ENCODE assay signal across 11 mouse cellular contexts in the genomic region with DNA sequence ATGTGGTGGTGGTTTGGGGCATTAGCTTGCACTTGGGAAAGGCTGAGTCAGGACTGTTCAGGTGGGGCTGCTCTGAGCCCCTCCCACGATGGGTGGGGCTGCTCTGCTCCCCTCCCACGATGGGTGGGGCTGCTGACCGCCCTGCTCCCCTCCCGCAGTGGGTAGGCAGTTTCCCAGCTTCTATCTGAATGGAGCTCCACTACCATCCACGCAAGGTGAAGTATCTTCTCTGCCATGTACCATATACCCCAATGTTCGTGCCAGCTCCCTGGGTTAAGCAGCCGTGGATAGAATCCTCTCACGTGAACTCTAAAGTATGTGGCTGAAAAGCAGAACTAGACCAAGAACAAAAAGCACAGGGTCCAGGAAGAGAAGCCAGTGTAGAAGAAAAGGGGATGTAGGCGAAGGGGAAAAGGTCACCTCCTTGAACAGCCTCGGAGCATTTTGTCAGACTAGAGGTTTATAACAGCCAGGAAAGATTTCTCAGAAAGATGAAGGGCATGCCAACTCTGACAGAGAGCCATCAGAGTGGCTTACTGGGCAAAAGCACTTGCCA. TPM values are rescaled to one million over a fixed set of nuclear protein-coding genes. Genes with fewer than 3 reads are reported as not detected.
DNase-seq lines count a peak whose midpoint lies in the region; ATAC-seq and TF ChIP-seq lines count a peak whose summit lies in the region.
"Had no signal": no experiment of that assay in that cellular context is flagged by ENCODE, and none has a peak within 500 bp of the region (broad histone marks: within the 10 kb centered on the region; RNA-seq: fewer than 3 reads in every experiment).

No protein-coding gene starts in this region.

- DNase-seq in heart, adult 18-20 months: no peak
- peak; percentile 80 for DNase-seq in MEL (ENCODE audit: low read depth, low spot score)
- DNase-seq in liver: peak; percentile 90
- DNase-seq in layer of hippocampus, adult 9-10 months (ENCODE audit: low spot score): no peak
- no peak for DNase-seq in ovary, adult 18-20 months (ENCODE audit: low spot score)
- DNase-seq in thymus, adult 18-20 months: no peak
- DNase-seq: gastrocnemius, postnatal 14 days had no signal

- H3K79me2 ChIP-seq in MEL (ENCODE audit: control insufficient read depth, insufficient read depth, low read length, poor library complexity): peaks cover 2% of the 10 kb centered on the region; the same call in 1 of the 2 replicates

- no peak for TF ChIP-seq RAD21 in MEL (IDR thresholded peaks at IDR 0.05; ENCODE audit: low read depth, low read length)

- no peak overlapping the region for H3K4me3 ChIP-seq in heart, embryonic 11.5 days (ENCODE audit: low read depth, low read length)
- H3K4me3 ChIP-seq in MEL (ENCODE audit: control insufficient read depth in 1 of 2, insufficient read depth in 1 of 2, low read depth in 2 of 2, low read length in 2 of 2): peak overlapping the region; percentile 40 to 57
- H3K4me3 ChIP-seq in small intestine, adult 2 months (ENCODE audit: low read depth, low read length): no peak overlapping the region
- H3K4me3 ChIP-seq: embryonic facial prominence, embryonic 13.5 days had no signal

- no peak for TF ChIP-seq EP300 in MEL (IDR thresholded peaks at IDR 0.05; ENCODE audit: low read depth in 1 of 2, low read length in 2 of 2)

- H3K4me1 ChIP-seq in heart, embryonic 11.5 days (ENCODE audit: control insufficient read depth, insufficient read depth, low read length): peaks cover 8% of the 10 kb centered on the region
- H3K4me1 ChIP-seq in MEL (ENCODE audit: control insufficient read depth in 1 of 2, insufficient read depth in 2 of 2, low read length in 2 of 2): peaks cover 0 to 16% of the 10 kb centered on the region in 2 experiments; a peak in 2 of 4 replicates
- peaks cover 6% of the 10 kb centered on the region for H3K4me1 ChIP-seq in small intestine, adult 2 months (ENCODE audit: control insufficient read depth, insufficient read depth, insufficient read length, low read length)

- H3K4me2 ChIP-seq in heart, embryonic 11.5 days: no peak overlapping the region
- H3K4me2 ChIP-seq: embryonic facial prominence, embryonic 13.5 days had no signal

- TF ChIP-seq POLR2A in MEL (IDR thresholded peaks at IDR 0.05; ENCODE audit: control insufficient read depth in 1 of 2, insufficient read depth in 1 of 2, low read depth in 1 of 2, low read length in 2 of 2, poor library complexity in 1 of 2): peak; percentile 45 to 70; a peak in 2 of 4 replicates
- no peak for TF ChIP-seq POLR2A in small intestine, adult 2 months (IDR thresholded peaks at IDR 0.05; ENCODE audit: low read depth, low read length)

- no peak overlapping the region; the same call in 1 of the 2 replicates for H3K27ac ChIP-seq in heart, embryonic 11.5 days (ENCODE audit: low read depth, low read length)
- peak overlapping the region; percentile 81 for H3K27ac ChIP-seq in MEL (ENCODE audit: control insufficient read depth, low read depth, low read length)
- H3K27ac ChIP-seq in small intestine, adult 2 months (ENCODE audit: insufficient read depth, low read depth, low read length): peak overlapping the region; percentile 49
- H3K27ac ChIP-seq: embryonic facial prominence, embryonic 13.5 days had no signal

- WGBS in heart, embryonic 11.5 days (ENCODE audit: insufficient replicate concordance): 61% methylated on average over 10 of the region's 10 CpGs
- 54% methylated on average over 10 of the region's 10 CpGs for WGBS in small intestine, adult 2 months

- H3K9me3 ChIP-seq in heart, embryonic 11.5 days (replicated peaks; ENCODE audit: control insufficient read depth, low read length): no peaks in the 10 kb centered on the region
- no peaks in the 10 kb centered on the region for H3K9me3 ChIP-seq in MEL (replicated peaks; ENCODE audit: insufficient read depth, low read length)
- H3K9me3 ChIP-seq: embryonic facial prominence, embryonic 13.5 days had no signal

- no peaks in the 10 kb centered on the region for H3K27me3 ChIP-seq in heart, embryonic 11.5 days (ENCODE audit: control insufficient read depth, insufficient read depth, low read length)
- H3K27me3 ChIP-seq in MEL (ENCODE audit: control insufficient read depth in 1 of 2, insufficient read depth in 2 of 2, low read length in 2 of 2): no peaks in the 10 kb centered on the region
- no peaks in the 10 kb centered on the region for H3K27me3 ChIP-seq in small intestine, adult 2 months (ENCODE audit: control insufficient read depth, insufficient read depth, low read length)
- H3K27me3 ChIP-seq: embryonic facial prominence, embryonic 13.5 days had no signal

- TF ChIP-seq CTCF in MEL (IDR thresholded peaks at IDR 0.05 in 2 of 3, conservative IDR thresholded peaks at IDR 0.05 in 1 of 3; ENCODE audit: control insufficient read depth in 1 of 3, insufficient read depth in 1 of 3, low read depth in 2 of 3, low read length in 3 of 3, poor library complexity in 1 of 3, severe bottlenecking in 1 of 3): no peak
- TF ChIP-seq CTCF in small intestine, adult 2 months (IDR thresholded peaks at IDR 0.05; ENCODE audit: extremely low read depth, insufficient read length, insufficient replicate concordance, low read depth, low read length): no peak

- H3K9ac ChIP-seq in heart, embryonic 11.5 days (ENCODE audit: low read depth, low read length): no peak overlapping the region
- H3K9ac ChIP-seq in MEL (ENCODE audit: control insufficient read depth, low read depth, low read length, poor library complexity, severe bottlenecking): peak overlapping the region; percentile 51
- H3K9ac ChIP-seq: embryonic facial prominence, embryonic 13.5 days had no signal

- no peaks in the 10 kb centered on the region for H3K36me3 ChIP-seq in heart, embryonic 11.5 days (ENCODE audit: control insufficient read depth, insufficient read depth, low read length)
- H3K36me3 ChIP-seq in MEL (ENCODE audit: control insufficient read depth in 1 of 2, insufficient read depth in 2 of 2, low read length in 2 of 2): peaks cover 0 to 9% of the 10 kb centered on the region in 2 experiments; a peak in 2 of 4 replicates
- H3K36me3 ChIP-seq in small intestine, adult 2 months (ENCODE audit: control insufficient read depth, insufficient read depth, low read length): no peaks in the 10 kb centered on the region
- H3K36me3 ChIP-seq: embryonic facial prominence, embryonic 13.5 days had no signal

- ATAC-seq in heart, embryonic 11.5 days (replicated peaks; ENCODE audit: insufficient number of reproducible peaks, low FRiP score, low TSS enrichment): peak; percentile 87
- ATAC-seq: CD4-positive, CD25-positive, alpha-beta regulatory T cell, adult 4 months had no signal

TF ChIP-seq in MEL, 35 proteins besides CTCF, POLR2A, EP300 and RAD21:
- TF ChIP-seq ZNF384 (IDR thresholded peaks at IDR 0.05; ENCODE audit: low read depth, low read length) (no peak), USF2 (IDR thresholded peaks at IDR 0.05; ENCODE audit: borderline replicate concordance in 1 of 2, insufficient read depth in 1 of 2, low read depth in 1 of 2, low read length in 2 of 2) (no peak), SMC3 (IDR thresholded peaks at IDR 0.05; ENCODE audit: low read depth, low read length) (no peak), E2F4 (IDR thresholded peaks at IDR 0.05; ENCODE audit: borderline replicate concordance, low read depth, low read length) (no peak), JUND (IDR thresholded peaks at IDR 0.05; ENCODE audit: low read depth, low read length) (no peak), USF1 (IDR thresholded peaks at IDR 0.05; ENCODE audit: low read depth, low read length) (peak; percentile 52), TCF12 (IDR thresholded peaks at IDR 0.05; ENCODE audit: low read depth, low read length) (peak; percentile 33; the same call in 1 of the 2 replicates), MEF2A (IDR thresholded peaks at IDR 0.05; ENCODE audit: extremely low read depth, insufficient replicate concordance, low read depth, low read length, poor library complexity, severe bottlenecking) (no peak), MAZ (IDR thresholded peaks at IDR 0.05; ENCODE audit: low read depth, low read length) (no peak), BHLHE40 (IDR thresholded peaks at IDR 0.05; ENCODE audit: borderline replicate concordance, low read depth, low read length) (peak; percentile 93), MXI1 (IDR thresholded peaks at IDR 0.05; ENCODE audit: low read depth, low read length) (peak; percentile 49), MAFK (IDR thresholded peaks at IDR 0.05; ENCODE audit: borderline replicate concordance, low read depth, low read length) (no peak), TBP (IDR thresholded peaks at IDR 0.05; ENCODE audit: low read depth, low read length) (0 out of 2 replicates have a peak, but pooled peaks have one; percentile 47), ZC3H11A (IDR thresholded peaks at IDR 0.05; ENCODE audit: low read depth, low read length) (no peak), NELFE (IDR thresholded peaks at IDR 0.05; ENCODE audit: low read depth, low read length) (peak; percentile 58; the same call in 1 of the 2 replicates)
TF ChIP-seq in MEL: peak in this region for 6.

RNA-seq across cellular contexts. Expression of a gene that starts 54.0 kb away (rescaled TPM):
- 2.9 and 3.7 TPM in 2 replicates for polyA plus RNA-seq in heart, embryonic 11.5 days (2014; fragmentation: Nextera tagmentation; extraction: Ambion mirVana)
- 10 to 100 TPM in 1 of 2 experiments, 1 to 10 TPM in 1; 7.5 to 10.2 TPM for total RNA-seq in heart, adult 18-20 months (2021)
- 21.7 and 29.3 TPM in 2 replicates for total RNA-seq in MEL (2012; rRNA removed)
- 10 to 100 TPM; 25.5 to 34.9 TPM for polyA plus RNA-seq in MEL (2012; ENCODE audit: insufficient read depth in 1 of 2, insufficient read length in 2 of 2, low read depth in 1 of 2, low replicate concordance in 2 of 2, missing spikeins in 1 of 2)
- polyA plus RNA-seq in small intestine, adult 2 months (2012; rRNA removed): 5.2 and 10.4 TPM in 2 replicates

Comparison
In these comparisons a context has a peak if more than half of its experiments do, and no peak if none do; other contexts are left out.
1. H3K4me3 ChIP-seq: peak in MEL (2 of 2); none in heart, embryonic 11.5 days (single experiment) and small intestine, adult 2 months (single experiment).
2. DNase-seq: peak in MEL (single experiment) and liver (single experiment); none in heart, adult 18-20 months (0 of 2), layer of hippocampus, adult 9-10 months (single experiment), ovary, adult 18-20 months (single experiment) and thymus, adult 18-20 months (0 of 2).